Mouse (Mus musculus) CD4-positive, CD25-positive, alpha-beta regulatory T cell (primary cell): ENCODE results near the gene Ffar4. TPM values are rescaled to one million over a fixed set of nuclear protein-coding genes. Genes with fewer than 3 reads are reported as not detected.

Experiments
- polyA plus RNA-seq: library from polyadenylated mRNA; unstranded; fragments of 100-300 nt; shearing (Covaris generic); gene quantifications from one replicate; pipeline ENCODE4 v1.2.1, GENCODE M21; 2017

Gene Ffar4
- 0.62 TPM for polyA plus RNA-seq

GRCm38 (mm10) chr19:38096858-38097758, at the start of gene Ffar4:
Ffar4 (plus strand) TSS chr19:38097071.

DNA sequence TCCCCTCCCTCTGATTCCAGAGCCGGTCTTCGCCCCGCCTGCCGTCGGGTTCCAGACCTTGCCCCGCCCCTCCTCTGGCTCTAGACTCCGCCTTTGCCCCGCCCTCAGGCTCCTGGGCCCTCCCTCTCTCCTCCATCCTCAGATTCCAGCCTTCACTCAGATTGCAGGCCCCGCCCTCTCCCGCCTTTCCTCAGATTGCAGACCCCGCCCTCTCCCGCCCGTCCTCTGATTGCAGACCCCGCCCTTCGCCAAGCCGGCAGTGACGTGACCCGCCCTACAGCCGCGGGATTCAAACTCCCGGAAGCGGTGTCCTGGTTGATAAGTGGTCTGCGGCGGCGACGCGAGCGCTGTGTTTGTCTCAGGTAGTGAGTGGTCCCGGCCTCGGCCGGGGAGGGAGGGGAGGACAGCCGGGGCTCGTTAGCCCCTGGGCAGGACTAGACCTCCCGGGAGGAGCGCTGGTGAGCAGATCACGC, 42.1 kb upstream of the Ffar4 start, which contains the start of gene Cep55:
Cep55 (plus strand) TSS at position 292 of the 473 bp plus-strand sequence.

GRCm38 (mm10) chr19:38125219-38125610, 28.3 kb downstream of the Ffar4 start, which contains the start of gene Rbp4:
Rbp4 (minus strand) TSS chr19:38125281.

GRCm38 (mm10) chr19:38132481-38132880, 35.6 kb downstream of the Ffar4 start, which contains the start of gene Pde6c:
Pde6c (plus strand) TSS chr19:38132781.

Other genes with a start within 250 kb of the Ffar4 start
- 0.30 TPM for gene Myof, start 53.5 kb upstream of the Ffar4 start, polyA plus RNA-seq
- 2.0 TPM for gene Cep55, start 42.1 kb upstream of the Ffar4 start, polyA plus RNA-seq
- not detected for gene Rbp4, start 28.2 kb downstream of the Ffar4 start, polyA plus RNA-seq
- not detected for gene Pde6c, start 35.7 kb downstream of the Ffar4 start, polyA plus RNA-seq
- 41.7 TPM for gene Fra10ac1, start 127.1 kb downstream of the Ffar4 start, polyA plus RNA-seq
- gene Lgi1, start 167.5 kb downstream of the Ffar4 start, polyA plus RNA-seq = 0.05 TPM